Mouse (Mus musculus) brain, adult 10 weeks (tissue): ENCODE results near the gene Dmrtc1b. TPM values are rescaled to one million over a fixed set of nuclear protein-coding genes. Genes with fewer than 3 reads are reported as not detected.

Experiments
- polyA plus RNA-seq: library from polyadenylated mRNA; stranded (reverse); fragments of 350-450 nt; fragmentation: Illumina TruSeq; extraction: RNeasy Lipid Tissue Mini Kit (QIAGEN cat#74804); gene quantifications from one replicate; pipeline ENCODE4 v1.2.3, GENCODE M21; 2015; ENCODE audit warnings: low read depth, low replicate concordance

The Dmrtc1b gene
- not detected for polyA plus RNA-seq

DNA sequence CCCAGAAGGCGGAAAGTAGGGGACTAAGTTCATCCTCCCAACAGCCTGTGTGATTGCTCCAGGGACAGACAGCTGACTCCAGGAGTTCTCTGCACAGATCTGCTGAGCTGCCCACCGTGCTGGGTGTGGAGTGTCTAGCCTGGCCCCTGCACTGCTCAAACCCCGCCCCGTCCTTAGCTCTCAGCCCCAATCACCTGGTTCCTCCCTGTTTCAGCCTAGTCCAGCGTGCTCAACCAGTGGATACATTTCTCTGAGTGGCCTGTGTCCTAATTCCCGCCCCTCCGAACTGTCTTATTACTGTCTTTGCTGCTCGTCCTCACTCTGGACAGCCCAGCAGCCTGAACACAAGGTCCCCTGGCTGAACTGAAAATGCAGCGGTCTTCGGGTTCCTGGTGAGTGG is at the start of gene Dmrtc1b, which contains the start of gene Gm9112:
Gene Dmrtc1b (plus strand): TSS at position 331 of the 400 bp plus-strand sequence.
Gene Gm9112 (minus strand): TSS at position 101 of the 400 bp plus-strand sequence.

DNA sequence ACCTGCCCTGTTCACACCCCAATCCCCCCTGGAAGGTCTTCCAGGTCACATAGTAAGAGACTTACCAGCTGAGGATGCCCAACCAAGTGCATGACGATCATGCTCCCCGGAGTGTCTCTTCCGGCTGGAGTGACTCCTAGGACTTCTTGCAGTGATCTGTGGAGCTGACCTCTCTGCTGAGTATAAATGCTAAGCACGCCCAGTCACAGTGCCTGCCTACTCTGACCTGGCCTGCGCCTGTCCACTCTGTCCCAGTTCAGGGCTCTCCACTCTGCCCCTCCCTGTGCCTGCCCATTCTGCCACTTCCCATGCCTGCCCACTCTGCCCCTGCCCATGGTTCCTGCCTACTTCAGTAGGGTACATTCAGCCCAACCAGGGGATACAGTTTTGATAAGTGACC is 20.8 kb upstream of the Dmrtc1b start, which contains the start of gene Gm3880:
Gene Gm3880 (minus strand): TSS at position 101 of the 400 bp plus-strand sequence.

Other genes starting within 250 kb of the Dmrtc1b start
- 14.2 TPM for gene Hdac8, start 202.5 kb upstream of the Dmrtc1b start, polyA plus RNA-seq
- 12.7 TPM for gene Phka1, start 63.6 kb upstream of the Dmrtc1b start, polyA plus RNA-seq
- gene Gm3880, start 20.9 kb upstream of the Dmrtc1b start, polyA plus RNA-seq, result not detected
- gene Gm9112, start 230 bp upstream of the Dmrtc1b start, polyA plus RNA-seq, result not detected
- not detected for gene Dmrtc1c1, start 95.1 kb downstream of the Dmrtc1b start, polyA plus RNA-seq
- not detected for gene Dmrtc1c2, start 146.8 kb downstream of the Dmrtc1b start, polyA plus RNA-seq
- not detected for gene 1700031F05Rik, start 160.1 kb downstream of the Dmrtc1b start, polyA plus RNA-seq
- 6.7 TPM for gene Dmrtc1a, start 200.8 kb downstream of the Dmrtc1b start, polyA plus RNA-seq
- not detected for gene 1700011M02Rik, start 201.0 kb downstream of the Dmrtc1b start, polyA plus RNA-seq
- not detected for gene 1700018G05Rik, start 220.5 kb downstream of the Dmrtc1b start, polyA plus RNA-seq